Mouse (Mus musculus) hindbrain, postnatal 0 days (tissue): ENCODE data around the gene Dse. TPM values are rescaled to one million over a fixed set of nuclear protein-coding genes. Genes with fewer than 3 reads are reported as not detected.

ENCODE experiments used
- ATAC-seq: fragments of 200-750 bp; cut with Nextera tagmentation; 2 replicates; pipeline ENCODE4 v1.8.0; 2017; ENCODE audit warnings: mild to moderate bottlenecking, moderate TSS enrichment, moderate library complexity
- DNase-seq: peaks from one replicate; pipeline ENCODE4 v3.0.0-alpha.2; 2015; ENCODE audit warnings: low spot score
- H3K27ac ChIP-seq: fragments of 300-500 bp; sonication (generic); 2 replicates; pipeline ENCODE4 v1.5.1; 2014; ENCODE audit warnings: mild to moderate bottlenecking
- H3K27me3 ChIP-seq: fragments of 300-500 bp; sonication (generic); 2 replicates; pipeline ENCODE4 v1.6.1; 2014; ENCODE audit warnings: low read length, mixed read lengths; ENCODE audit not compliant: insufficient read depth
- H3K36me3 ChIP-seq: fragments of 300-500 bp; sonication (generic); 2 replicates; pipeline ENCODE4 v1.6.1; 2014; ENCODE audit warnings: low read length, mixed read lengths; ENCODE audit not compliant: insufficient read depth
- H3K4me1 ChIP-seq: fragments of 300-500 bp; sonication (generic); 2 replicates; pipeline ENCODE4 v1.6.1; 2014; ENCODE audit warnings: antibody characterized with exemption, low read length, mixed read lengths; ENCODE audit not compliant: insufficient read depth
- H3K4me2 ChIP-seq: fragments of 300-500 bp; sonication (generic); 2 replicates; pipeline ENCODE4 v1.6.1; 2014; ENCODE audit warnings: low read depth, mild to moderate bottlenecking, low read length, moderate library complexity, mixed read lengths
- H3K4me3 ChIP-seq: fragments of 300-500 bp; sonication (generic); 2 replicates; pipeline ENCODE4 v1.5.1; 2014; ENCODE audit warnings: low read length
- H3K9ac ChIP-seq: fragments of 300-500 bp; sonication (generic); replicated peaks from 2 replicates; pipeline ENCODE4 v1.6.1; 2014; ENCODE audit warnings: mild to moderate bottlenecking, low read length, moderate library complexity, mixed read lengths
- H3K9me3 ChIP-seq: fragments of 300-500 bp; sonication (generic); 2 replicates; pipeline ENCODE4 v1.6.1; 2016; ENCODE audit warnings: low read length, mixed read lengths
- CTCF ChIP-seq: IDR thresholded peaks from 2 replicates; pipeline ENCODE4 v1.5.1; 2016; ENCODE audit warnings: antibody characterized with exemption, control low read depth, low read depth
- WGBS: fragments of 180-500 bp; shearing (Covaris S2); extraction: QIAGEN DNeasy Blood & Tissue Kit; methylation state at CpG from one replicate; pipeline ENCODE4 v1.1.7; 2014; 5-methylcytosine and 5-hydroxymethylcytosine counted together
- polyA plus RNA-seq: library from polyadenylated mRNA; unstranded; fragments of >200 nt; fragmentation: Nextera tagmentation; extraction: Ambion mirVana; gene quantifications from 2 replicates; pipeline ENCODE4 v1.2.1, GENCODE M21; 2015
- total RNA-seq: library from RNA; depleted of rRNA; stranded (reverse); fragments of >200 nt; gene quantifications from 2 replicates; pipeline ENCODE4 v1.2.3, GENCODE M21; 2014

Dse gene
- total and polyA plus RNA-seq, 2 experiments from 2014 or later = 5.6 to 21.0 TPM

DNA sequence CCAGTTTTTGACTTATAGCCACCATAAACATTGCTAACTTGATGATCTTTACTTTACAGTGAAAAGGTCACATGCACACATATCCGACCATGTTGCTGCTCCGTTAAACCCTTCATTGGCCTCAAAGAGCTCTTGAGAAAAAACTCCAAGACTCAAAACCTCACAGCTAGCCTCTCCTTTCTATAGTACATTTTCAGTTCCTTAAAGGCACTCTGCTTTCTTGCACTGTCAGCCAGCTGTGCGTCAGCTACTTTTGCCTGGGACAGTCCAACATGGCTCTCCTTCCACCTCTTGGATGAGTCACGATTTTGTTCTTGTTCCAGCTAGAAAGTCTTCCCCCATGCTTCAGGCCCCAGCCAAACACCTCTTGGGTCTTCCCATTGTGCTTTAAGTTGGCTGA, 35.9 kb downstream of the Dse start:
- ATAC-seq (no peak), DNase-seq (no peak)
- H3K4me2 ChIP-seq = no peak overlapping the region
- no peak overlapping the region for H3K27ac ChIP-seq
- no peak for TF ChIP-seq CTCF
- no peaks in the 10 kb centered on the region for H3K36me3 ChIP-seq
- no peak overlapping the region for H3K4me3 ChIP-seq
- no peaks in the 10 kb centered on the region for H3K27me3 ChIP-seq
- no peaks in the 10 kb centered on the region for H3K9me3 ChIP-seq
- H3K9ac ChIP-seq = no peak overlapping the region
- no peaks in the 10 kb centered on the region for H3K4me1 ChIP-seq
- 88% methylated on average over 4 of the region's 4 CpGs for WGBS

DNA sequence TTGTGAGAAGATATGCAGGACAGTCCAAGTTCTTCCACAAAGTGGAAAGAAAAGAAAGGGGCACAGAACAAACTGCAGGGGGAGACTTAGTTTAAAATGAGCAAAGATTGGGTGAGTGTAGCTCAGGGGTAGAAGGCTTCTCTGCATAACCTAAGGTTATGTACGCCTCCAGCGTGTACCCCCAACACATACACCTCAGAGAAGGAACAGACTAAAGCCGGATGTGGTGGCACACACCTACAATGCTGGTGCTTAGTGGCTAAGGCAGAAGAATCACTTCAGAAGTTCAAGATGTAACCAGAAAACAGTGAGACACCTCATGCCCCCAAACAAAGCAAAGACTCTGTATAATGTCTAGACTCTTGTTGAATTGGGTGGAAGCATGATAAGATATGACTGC, 36.3 kb downstream of the Dse start:
- Histone ChIP-seq H3K4me1 (no peaks in the 10 kb centered on the region), H3K27me3 (no peaks in the 10 kb centered on the region), H3K9me3 (no peaks in the 10 kb centered on the region), H3K4me3 (no peak overlapping the region), H3K9ac (no peak overlapping the region), H3K4me2 (no peak overlapping the region), H3K36me3 (no peaks in the 10 kb centered on the region), H3K27ac (no peak overlapping the region)
- DNase-seq (no peak), ATAC-seq (no peak)
- WGBS = 99% methylated on average over 3 of the region's 3 CpGs
- TF ChIP-seq CTCF = no peak

DNA sequence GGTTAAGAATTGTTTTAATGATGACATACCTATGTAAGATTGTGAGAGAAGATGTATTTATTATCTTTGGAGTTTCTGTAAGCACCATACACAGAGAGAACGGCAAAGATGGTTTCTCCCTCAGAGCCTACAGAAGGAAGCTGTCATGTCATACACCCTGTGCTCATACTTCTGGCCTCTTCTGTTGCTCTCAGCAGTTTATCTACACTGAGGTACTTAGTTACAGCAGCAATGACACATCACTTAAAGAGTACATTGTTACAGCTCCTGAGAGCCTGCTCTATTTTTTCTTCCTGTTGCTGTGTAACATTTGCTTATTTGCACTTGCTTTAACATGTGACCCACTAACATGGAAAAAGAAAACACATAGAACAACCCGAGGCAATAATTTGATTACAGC, 40.5 kb downstream of the Dse start:
- no peak overlapping the region for H3K27ac ChIP-seq
- H3K9me3 ChIP-seq = no peaks in the 10 kb centered on the region
- H3K9ac ChIP-seq = no peak overlapping the region
- 78% methylated on average over 2 of the region's 2 CpGs for WGBS
- 0 out of 2 replicates have a peak, but pooled peaks cover 5% of the 10 kb centered on the region for H3K36me3 ChIP-seq
- DNase-seq (no peak), ATAC-seq (no peak)
- TF ChIP-seq CTCF = no peak
- no peak overlapping the region for H3K4me3 ChIP-seq
- no peaks in the 10 kb centered on the region for H3K27me3 ChIP-seq
- no peaks in the 10 kb centered on the region for H3K4me1 ChIP-seq
- H3K4me2 ChIP-seq = no peak overlapping the region

DNA sequence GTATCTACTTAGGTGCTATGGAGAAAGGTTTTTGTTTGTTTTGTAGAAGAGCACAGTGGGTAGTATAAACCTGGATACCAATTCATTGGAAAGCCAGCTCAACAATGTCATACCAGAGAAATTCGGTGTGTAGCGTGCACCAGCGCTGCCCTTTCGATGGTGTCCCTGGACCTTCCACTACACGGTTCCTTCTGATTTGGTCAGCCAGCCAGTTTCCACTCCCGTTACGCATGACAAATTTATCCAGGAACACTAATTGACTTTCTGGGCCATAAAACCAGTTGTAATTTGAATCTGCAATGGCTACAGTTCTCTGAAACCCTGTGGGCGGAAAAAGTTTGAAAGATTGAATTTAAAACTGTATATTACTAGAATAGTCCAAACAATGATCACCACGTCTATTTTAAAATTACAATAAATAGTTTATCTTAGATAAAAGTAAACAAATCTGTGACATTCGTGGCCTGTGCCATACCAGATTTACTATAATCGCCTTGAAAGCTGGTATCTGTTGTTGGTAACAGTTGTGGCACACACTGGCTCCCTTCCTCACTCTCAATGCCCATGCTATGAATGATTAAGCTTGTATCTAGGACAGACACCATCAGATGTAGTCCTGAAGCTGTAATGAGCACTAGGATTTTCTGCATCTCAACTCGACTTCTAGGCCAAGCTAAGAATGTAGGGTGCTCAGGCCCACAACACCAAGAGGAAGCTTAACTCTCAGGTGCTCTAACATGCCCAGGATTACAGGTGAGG, 51.5 kb downstream of the Dse start:
- Histone ChIP-seq H3K36me3 (no peaks in the 10 kb centered on the region), H3K27me3 (no peaks in the 10 kb centered on the region), H3K9me3 (no peaks in the 10 kb centered on the region), H3K4me1 (no peaks in the 10 kb centered on the region), H3K27ac (no peak overlapping the region), H3K4me3 (no peak overlapping the region), H3K9ac (no peak overlapping the region), H3K4me2 (no peak overlapping the region)
- ATAC-seq (no peak), DNase-seq (no peak)
- WGBS = 69% methylated on average over 12 of the region's 12 CpGs
- no peak for TF ChIP-seq CTCF

DNA sequence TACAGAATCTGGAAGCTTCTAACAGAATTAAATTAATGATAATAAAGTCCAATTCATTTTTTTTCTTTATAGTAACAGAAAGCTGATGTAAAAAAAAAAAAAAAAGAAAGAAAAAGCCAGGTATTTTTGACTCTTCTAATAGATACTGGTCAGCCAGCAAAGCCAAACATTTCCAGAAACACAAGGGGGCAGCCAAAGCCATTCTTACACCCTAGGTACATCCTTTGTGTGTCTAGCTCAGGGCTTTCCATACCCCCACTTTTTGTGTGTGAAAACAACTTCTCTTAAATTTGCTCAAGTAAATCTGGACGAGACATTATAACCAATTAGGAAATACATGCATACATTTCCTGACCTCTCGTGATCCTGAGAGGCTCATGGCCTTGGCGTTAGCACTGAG, 55.7 kb downstream of the Dse start:
- H3K36me3 ChIP-seq = no peaks in the 10 kb centered on the region
- WGBS = 87% methylated on average over 3 of the region's 3 CpGs
- no peaks in the 10 kb centered on the region for H3K4me1 ChIP-seq
- no peak overlapping the region for H3K4me2 ChIP-seq
- peak; percentile 52 for TF ChIP-seq CTCF
- no peak overlapping the region for H3K9ac ChIP-seq
- H3K9me3 ChIP-seq = no peaks in the 10 kb centered on the region
- H3K27me3 ChIP-seq = no peaks in the 10 kb centered on the region
- no peak overlapping the region for H3K27ac ChIP-seq
- peak; percentile 45 for DNase-seq
- ATAC-seq = no peak
- no peak overlapping the region for H3K4me3 ChIP-seq

DNA sequence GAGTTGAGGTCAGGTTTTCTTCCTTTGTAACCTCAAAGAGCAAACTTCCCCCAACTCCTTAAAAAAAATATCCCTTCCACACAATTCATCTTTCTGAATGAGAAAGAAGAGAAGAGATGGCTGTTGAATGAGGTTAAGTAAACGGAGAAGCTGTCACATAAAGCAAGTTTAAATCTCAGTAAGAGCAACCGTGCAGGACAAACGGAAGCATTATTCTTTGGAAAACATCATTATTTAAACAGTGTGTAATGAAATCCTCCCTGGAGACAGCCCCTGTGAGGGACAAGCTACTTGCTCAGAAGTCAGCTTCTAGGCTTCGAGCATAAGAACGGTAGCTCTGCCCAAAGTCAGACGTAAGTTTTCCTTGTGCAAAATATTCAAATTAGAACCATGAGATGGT, 57.1 kb downstream of the Dse start:
- H3K27me3 ChIP-seq = no peaks in the 10 kb centered on the region
- H3K9ac ChIP-seq = no peak overlapping the region
- ATAC-seq (no peak), DNase-seq (no peak)
- 61% methylated on average over 6 of the region's 6 CpGs for WGBS
- H3K9me3 ChIP-seq = no peaks in the 10 kb centered on the region
- no peak overlapping the region for H3K4me2 ChIP-seq
- H3K4me3 ChIP-seq = no peak overlapping the region
- H3K36me3 ChIP-seq = no peaks in the 10 kb centered on the region
- H3K27ac ChIP-seq = no peak overlapping the region
- TF ChIP-seq CTCF = no peak
- H3K4me1 ChIP-seq = no peaks in the 10 kb centered on the region

DNA sequence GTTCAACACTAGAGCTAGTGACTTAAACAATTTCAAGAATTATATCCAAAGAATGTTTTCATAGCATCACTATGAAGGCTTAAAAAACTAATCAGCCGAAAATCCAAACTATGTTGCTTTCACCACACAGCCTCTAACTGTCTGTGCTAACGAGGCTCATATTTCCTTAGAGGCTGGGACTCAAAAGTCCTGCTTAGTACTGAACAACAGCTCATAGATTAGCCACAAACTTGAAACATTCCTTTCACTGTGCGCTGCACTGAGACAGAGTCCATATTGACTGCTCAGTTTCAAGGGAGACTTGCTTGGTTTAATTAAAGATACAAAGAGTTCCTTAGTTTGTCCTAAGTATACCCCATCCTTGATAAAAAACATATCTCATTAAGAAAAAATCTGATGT, 57.7 kb downstream of the Dse start:
- DNase-seq (no peak), ATAC-seq (no peak)
- Histone ChIP-seq H3K36me3 (no peaks in the 10 kb centered on the region), H3K27me3 (no peaks in the 10 kb centered on the region), H3K4me2 (no peak overlapping the region), H3K4me3 (no peak overlapping the region), H3K4me1 (no peaks in the 10 kb centered on the region), H3K9ac (no peak overlapping the region), H3K27ac (no peak overlapping the region), H3K9me3 (no peaks in the 10 kb centered on the region)
- 75% methylated on average over 3 of the region's 3 CpGs for WGBS
- TF ChIP-seq CTCF = no peak
